Mouse (Mus musculus) spleen, adult 18-20 months (tissue): Measurements from ENCODE around the gene Dyrk4.

Experiments used
- DNase-seq, 2 experiments: peaks; one replicate each; pipeline ENCODE4 v3.0.0; 2022; ENCODE audit warnings: mixed read lengths in 2 of 2

The Dyrk4 gene

GRCm38 (mm10) chr6:126921111-126921881 lies at the start of gene Dyrk4:
Gene Dyrk4 (minus strand): TSS chr6:126921839.
- DNase-seq: no peak

- no peak for DNase-seq
Measured at GRCm38 (mm10) chr6:126966241-126967026, 44.8 kb upstream of the Dyrk4 start.

- no peak for DNase-seq
Measured at GRCm38 (mm10) chr6:126963426-126963825, 41.8 kb upstream of the Dyrk4 start.

- DNase-seq: no peak
Measured at GRCm38 (mm10) chr6:126962709-126963108, 41.1 kb upstream of the Dyrk4 start.

GRCm38 (mm10) chr6:126961371-126962018 lies 39.9 kb upstream of the Dyrk4 start:
- no peak for DNase-seq

GRCm38 (mm10) chr6:126955734-126956133 lies 34.1 kb upstream of the Dyrk4 start:
- peak; percentile 33 to 76 for DNase-seq

- DNase-seq: no peak
Measured at GRCm38 (mm10) chr6:126948336-126948735, 26.7 kb upstream of the Dyrk4 start.

- DNase-seq: no peak
Measured at GRCm38 (mm10) chr6:126940451-126940850, 18.8 kb upstream of the Dyrk4 start.

- DNase-seq: peak; percentile 88 to 90
Measured at GRCm38 (mm10) chr6:126939487-126940171, 18.0 kb upstream of the Dyrk4 start, which contains the start of the genes Rad51ap1 and D6Wsu163e. Gene Rad51ap1 (minus strand): TSS chr6:126939587. Gene D6Wsu163e (plus strand): TSS chr6:126939962.

GRCm38 (mm10) chr6:126938853-126939486 lies 17.3 kb upstream of the Dyrk4 start:
- no peak for DNase-seq

GRCm38 (mm10) chr6:126938047-126938446 lies 16.4 kb upstream of the Dyrk4 start:
- no peak for DNase-seq

GRCm38 (mm10) chr6:126932896-126933295 lies 11.3 kb upstream of the Dyrk4 start:
- DNase-seq: no peak

- no peak for DNase-seq
Measured at GRCm38 (mm10) chr6:126914928-126915327, 6.7 kb downstream of the Dyrk4 start.

- DNase-seq: no peak
Measured at GRCm38 (mm10) chr6:126910727-126911126, 10.9 kb downstream of the Dyrk4 start.

GRCm38 (mm10) chr6:126907876-126908275 lies 13.8 kb downstream of the Dyrk4 start:
- no peak for DNase-seq

GRCm38 (mm10) chr6:126907378-126907777 lies 14.3 kb downstream of the Dyrk4 start:
- no peak for DNase-seq

GRCm38 (mm10) chr6:126877118-126877517 lies 44.5 kb downstream of the Dyrk4 start:
- DNase-seq: no peak

- DNase-seq: no peak
Measured at GRCm38 (mm10) chr6:126852881-126853280, 68.8 kb downstream of the Dyrk4 start, which contains the start of gene Akap3. Gene Akap3 (plus strand): TSS chr6:126853098.

- peak; percentile 85 to 91 for DNase-seq
Measured at GRCm38 (mm10) chr6:126848712-126849704, 72.6 kb downstream of the Dyrk4 start, which contains the start of gene Ndufa9. Gene Ndufa9 (minus strand): TSS chr6:126849136.

GRCm38 (mm10) chr6:126836628-126837027 lies 85.0 kb downstream of the Dyrk4 start:
- no peak for DNase-seq
